Mouse (Mus musculus): Measurements from ENCODE around the gene Lrrc74b. TPM values are rescaled to one million over a fixed set of nuclear protein-coding genes. Genes with fewer than 3 reads are reported as not detected.

The Lrrc74b gene
- polyA plus RNA-seq, 1 experiment from 2014 or later = 0.29 TPM

GRCm38 (mm10) chr16:17532676-17533329, 28.2 kb downstream of the Lrrc74b start:
- H3K27ac ChIP-seq = no peak overlapping the region
- ATAC-seq = no peak
- H3K4me1 ChIP-seq (replicated peaks) = peaks cover 17% of the 10 kb centered on the region

DNA sequence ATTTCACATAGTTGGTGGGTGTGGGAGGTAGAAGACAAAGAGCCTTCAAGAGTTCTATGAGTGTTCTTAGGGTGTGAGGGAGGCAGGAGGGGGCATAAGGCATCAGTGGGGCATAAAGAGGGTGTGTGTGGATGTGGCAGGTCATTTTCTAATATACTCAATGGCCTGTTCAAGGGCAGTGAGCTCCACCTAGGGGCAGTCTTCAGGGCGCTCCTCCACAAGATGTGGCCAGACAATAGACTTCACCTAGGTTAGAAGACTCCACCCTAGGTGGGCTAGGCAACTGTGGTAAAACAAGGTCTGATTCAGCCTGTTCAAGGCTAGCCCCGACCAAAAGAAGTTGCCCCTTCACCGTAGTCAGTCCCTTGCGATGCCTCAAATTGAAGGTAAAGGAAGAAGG, 28.8 kb downstream of the Lrrc74b start:
- Histone ChIP-seq H3K4me1 (replicated peaks) (peaks cover 17% of the 10 kb centered on the region), H3K4me3 (replicated peaks) (no peak overlapping the region; the same call in 1 of the 2 replicates), H3K4me2 (replicated peaks) (no peak overlapping the region), H3K27me3 (replicated peaks) (no peaks in the 10 kb centered on the region), H3K9ac (no peak overlapping the region), H3K27ac (no peak overlapping the region), H3K9me3 (no peaks in the 10 kb centered on the region), H3K36me3 (peaks cover 14% of the 10 kb centered on the region)
- WGBS = 62% methylated on average over 4 of the region's 4 CpGs
- no peak for ATAC-seq

More at GRCm38 (mm10) chr16:17532676-17533329, 28.2 kb downstream of the Lrrc74b start:
- Histone ChIP-seq H3K9ac (no peak overlapping the region), H3K4me3 (replicated peaks) (no peak overlapping the region), H3K4me2 (replicated peaks) (no peak overlapping the region), H3K9me3 (no peaks in the 10 kb centered on the region), H3K27me3 (replicated peaks) (no peaks in the 10 kb centered on the region), H3K36me3 (peaks cover 10% of the 10 kb centered on the region)
- WGBS = 70% methylated on average over 14 of the region's 14 CpGs

GRCm38 (mm10) chr16:17530640-17531288, 30.3 kb downstream of the Lrrc74b start, which contains the start of gene Thap7:
Gene Thap7, minus strand, starts transcription at chr16:17531136.
- Histone ChIP-seq H3K27ac (peak within 1 kb of the TSS; percentile 98), H3K4me1 (replicated peaks) (peaks cover 17% of the 10 kb centered on the region), H3K4me3 (replicated peaks) (peak within 1 kb of the TSS; percentile 70), H3K9ac (peak within 1 kb of the TSS; percentile 81), H3K36me3 (peaks cover 26% of the 10 kb centered on the region), H3K27me3 (replicated peaks) (no peaks in the 10 kb centered on the region), H3K9me3 (no peaks in the 10 kb centered on the region), H3K4me2 (replicated peaks) (peak within 1 kb of the TSS; percentile 77)
- peak; percentile 97 for ATAC-seq
- WGBS = under 1% methylated on average over 67 of the region's 67 CpGs

DNA sequence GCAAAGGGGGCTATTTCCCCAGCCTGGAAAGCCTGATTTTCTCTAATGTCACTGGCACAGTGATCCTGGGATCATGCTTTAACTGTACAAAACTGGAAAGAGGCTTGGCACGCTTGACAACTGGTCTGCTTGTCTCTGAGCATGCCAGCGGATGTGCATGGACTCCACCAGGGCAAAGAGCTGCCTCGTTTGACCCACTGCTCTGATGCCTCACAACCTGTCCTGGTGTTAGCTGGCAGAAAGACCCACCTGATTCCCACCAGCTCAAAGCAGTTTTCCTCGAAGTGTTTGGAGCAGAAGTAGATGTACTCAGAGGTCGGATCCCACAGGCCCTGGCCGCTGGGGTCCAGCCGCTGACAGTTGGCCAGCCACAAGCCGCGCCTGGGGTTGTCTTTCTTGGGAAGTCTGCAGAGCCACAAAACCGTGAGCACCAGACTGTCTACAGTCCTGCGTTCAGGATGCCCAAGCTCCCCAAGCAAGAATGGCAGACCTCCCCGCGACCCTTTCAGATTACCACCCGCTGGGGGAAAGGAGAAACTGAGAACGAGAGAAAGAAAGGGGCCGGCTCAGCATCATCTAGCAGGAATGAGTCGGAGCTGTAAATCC, 31.0 kb downstream of the Lrrc74b start:
- Histone ChIP-seq H3K27me3 (replicated peaks) (no peaks in the 10 kb centered on the region), H3K36me3 (peaks cover 33% of the 10 kb centered on the region), H3K4me3 (replicated peaks) (peak overlapping the region; percentile 70), H3K4me1 (replicated peaks) (peaks cover 17% of the 10 kb centered on the region), H3K27ac (peak overlapping the region; percentile 98), H3K9me3 (no peaks in the 10 kb centered on the region), H3K4me2 (replicated peaks) (peak overlapping the region; percentile 77), H3K9ac (peak overlapping the region; percentile 81)
- 11% methylated on average over 17 of the region's 17 CpGs for WGBS
- peak; percentile 2; the same call in 1 of the 2 replicates for ATAC-seq

DNA sequence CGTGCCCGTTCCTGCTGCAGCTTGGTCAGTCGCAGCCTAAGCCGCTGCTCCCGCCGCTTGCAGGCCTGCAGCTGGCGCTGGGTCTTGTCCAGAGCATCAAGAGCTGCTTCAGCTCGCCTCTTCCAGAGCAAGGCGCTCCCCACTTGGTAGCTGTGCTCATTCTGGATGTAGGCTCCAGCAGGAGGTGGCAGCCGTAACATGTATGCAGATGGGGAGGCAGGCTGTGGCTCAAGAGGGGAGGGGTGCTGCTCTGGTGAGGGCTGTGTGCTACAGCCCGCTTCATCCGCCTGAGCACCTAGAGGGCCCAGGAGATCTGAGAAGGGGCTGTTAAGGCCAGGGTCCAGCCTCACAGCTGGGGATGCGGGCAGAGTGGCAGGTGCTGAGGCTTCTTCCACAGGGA, 32.8 kb downstream of the Lrrc74b start:
- no peaks in the 10 kb centered on the region for H3K27me3 ChIP-seq (replicated peaks)
- no peak overlapping the region for H3K27ac ChIP-seq
- H3K9me3 ChIP-seq = no peaks in the 10 kb centered on the region
- no peak overlapping the region for H3K9ac ChIP-seq
- 91% methylated on average over 13 of the region's 13 CpGs for WGBS
- no peak overlapping the region for H3K4me3 ChIP-seq (replicated peaks)
- peaks cover 45% of the 10 kb centered on the region for H3K36me3 ChIP-seq
- no peak overlapping the region for H3K4me2 ChIP-seq (replicated peaks)
- ATAC-seq = no peak
- peaks cover 17% of the 10 kb centered on the region for H3K4me1 ChIP-seq (replicated peaks)

DNA sequence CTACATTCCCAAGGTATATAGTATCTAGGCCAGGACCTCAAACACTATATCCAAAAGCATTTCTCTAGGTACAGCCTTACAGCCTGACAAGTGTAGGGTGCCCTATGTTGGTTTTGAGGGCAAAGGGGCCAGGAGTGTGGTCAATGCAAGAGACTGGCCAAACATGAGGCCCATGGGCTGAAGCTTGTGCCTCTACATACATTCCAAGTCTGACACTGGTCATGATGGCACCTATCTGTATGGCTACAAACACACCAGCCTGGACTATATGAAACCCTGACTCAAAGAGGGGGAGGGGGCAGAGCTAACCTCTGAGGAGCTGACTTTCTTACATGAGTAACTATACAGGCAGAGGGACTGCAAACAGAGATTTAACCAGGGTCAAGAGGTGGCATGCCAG, 33.4 kb downstream of the Lrrc74b start:
- H3K4me3 ChIP-seq (replicated peaks) = no peak overlapping the region
- H3K27ac ChIP-seq = no peak overlapping the region
- no peak for ATAC-seq
- H3K9me3 ChIP-seq = no peaks in the 10 kb centered on the region
- peaks cover 52% of the 10 kb centered on the region for H3K36me3 ChIP-seq
- no peak overlapping the region for H3K9ac ChIP-seq
- H3K27me3 ChIP-seq (replicated peaks) = no peaks in the 10 kb centered on the region
- H3K4me2 ChIP-seq (replicated peaks) = no peak overlapping the region
- H3K4me1 ChIP-seq (replicated peaks) = peaks cover 17% of the 10 kb centered on the region

DNA sequence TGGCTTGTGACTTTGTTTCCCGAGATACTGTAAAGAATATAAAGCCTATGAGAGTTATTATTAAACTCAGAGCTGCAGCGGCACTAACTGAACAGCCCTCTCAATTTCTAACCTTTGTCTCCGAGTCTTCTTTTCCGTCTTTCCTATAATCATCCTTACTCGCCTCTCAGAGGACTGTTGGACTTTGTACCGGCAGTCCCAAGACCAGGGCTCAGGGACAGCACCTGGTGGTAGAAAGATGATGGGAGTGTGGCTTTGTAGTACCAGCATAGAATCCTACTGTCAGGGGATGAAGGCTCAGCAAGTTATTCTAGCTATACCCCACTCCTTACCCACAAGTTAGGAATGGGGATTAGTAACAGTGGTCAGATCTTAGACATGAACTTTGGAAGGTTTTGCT, 34.8 kb downstream of the Lrrc74b start:
- Histone ChIP-seq H3K27ac (0 out of 2 replicates have a peak overlapping the region, but pooled peaks have one; percentile 40), H3K4me1 (replicated peaks) (peaks cover 11% of the 10 kb centered on the region), H3K4me2 (replicated peaks) (no peak overlapping the region), H3K9me3 (no peaks in the 10 kb centered on the region), H3K36me3 (peaks cover 63% of the 10 kb centered on the region), H3K9ac (no peak overlapping the region), H3K27me3 (replicated peaks) (no peaks in the 10 kb centered on the region), H3K4me3 (replicated peaks) (no peak overlapping the region)
- 70% methylated on average over 6 of the region's 6 CpGs for WGBS
- ATAC-seq = peak; percentile 16; the same call in 1 of the 2 replicates

DNA sequence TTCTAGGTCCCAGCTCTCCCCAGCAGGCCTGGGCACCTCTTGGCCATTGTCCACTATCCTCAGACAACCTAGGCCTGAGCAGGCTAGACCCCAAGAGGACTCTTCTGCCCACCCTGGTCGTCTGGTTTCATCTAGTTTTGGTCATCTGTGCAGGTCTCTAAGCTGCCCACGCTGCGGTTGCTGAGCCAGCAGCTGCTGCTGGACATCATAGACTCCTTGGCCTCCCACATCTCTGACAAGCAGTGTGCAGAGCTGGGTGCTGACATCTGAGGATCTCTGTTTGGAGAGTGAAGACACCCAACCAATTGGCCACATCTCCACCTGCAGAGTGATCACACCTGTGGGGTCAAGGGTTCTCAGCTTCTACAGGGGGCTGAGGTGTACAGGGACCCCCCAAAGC, 35.5 kb downstream of the Lrrc74b start:
- no peak overlapping the region for H3K9ac ChIP-seq
- no peaks in the 10 kb centered on the region for H3K27me3 ChIP-seq (replicated peaks)
- no peak overlapping the region for H3K4me3 ChIP-seq (replicated peaks)
- no peaks in the 10 kb centered on the region for H3K9me3 ChIP-seq
- H3K36me3 ChIP-seq = peaks cover 69% of the 10 kb centered on the region
- WGBS = 81% methylated on average over 3 of the region's 3 CpGs
- H3K27ac ChIP-seq = peak overlapping the region; percentile 40; the same call in 1 of the 2 replicates
- no peak overlapping the region for H3K4me2 ChIP-seq (replicated peaks)
- peaks cover 11% of the 10 kb centered on the region for H3K4me1 ChIP-seq (replicated peaks)
- no peak for ATAC-seq

DNA sequence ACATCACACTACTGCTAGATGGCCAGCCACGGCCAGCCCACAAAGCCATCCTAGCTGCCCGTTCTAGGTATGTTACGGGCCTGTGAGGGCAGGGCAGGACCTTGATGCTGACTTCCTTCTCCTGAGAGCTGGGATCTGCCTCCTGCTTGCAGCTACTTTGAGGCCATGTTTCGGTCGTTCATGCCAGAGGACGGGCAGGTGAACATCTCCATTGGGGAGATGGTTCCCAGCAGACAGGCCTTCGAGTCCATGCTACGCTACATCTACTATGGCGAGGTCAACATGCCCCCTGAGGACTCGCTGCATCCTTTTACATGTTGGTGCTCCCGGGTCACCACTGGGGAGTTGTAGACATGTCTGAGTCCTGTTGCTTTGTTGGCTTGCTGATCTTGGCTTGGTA, 36.9 kb downstream of the Lrrc74b start:
- ATAC-seq = no peak
- Histone ChIP-seq H3K27ac (no peak overlapping the region), H3K9me3 (no peaks in the 10 kb centered on the region), H3K4me2 (replicated peaks) (no peak overlapping the region), H3K4me1 (replicated peaks) (peaks cover 4% of the 10 kb centered on the region; the same call in 1 of the 2 replicates), H3K36me3 (peaks cover 80% of the 10 kb centered on the region), H3K9ac (no peak overlapping the region), H3K4me3 (replicated peaks) (no peak overlapping the region), H3K27me3 (replicated peaks) (no peaks in the 10 kb centered on the region)
- 94% methylated on average over 11 of the region's 11 CpGs for WGBS

GRCm38 (mm10) chr16:17518910-17519309, 42.1 kb downstream of the Lrrc74b start:
- Histone ChIP-seq H3K9me3 (no peaks in the 10 kb centered on the region), H3K36me3 (peaks cover 50% of the 10 kb centered on the region), H3K27me3 (replicated peaks) (no peaks in the 10 kb centered on the region), H3K4me3 (replicated peaks) (no peak overlapping the region), H3K27ac (no peak overlapping the region), H3K9ac (no peak overlapping the region), H3K4me2 (replicated peaks) (no peak overlapping the region), H3K4me1 (replicated peaks) (no peaks in the 10 kb centered on the region)
- 91% methylated on average over 2 of the region's 2 CpGs for WGBS
- no peak for ATAC-seq

GRCm38 (mm10) chr16:17511431-17511830, 49.6 kb downstream of the Lrrc74b start:
- Histone ChIP-seq H3K4me1 (replicated peaks) (peaks cover 12% of the 10 kb centered on the region), H3K9me3 (no peaks in the 10 kb centered on the region), H3K36me3 (peaks cover 23% of the 10 kb centered on the region), H3K27ac (no peak overlapping the region), H3K27me3 (replicated peaks) (no peaks in the 10 kb centered on the region), H3K4me2 (replicated peaks) (no peak overlapping the region), H3K9ac (no peak overlapping the region), H3K4me3 (replicated peaks) (no peak overlapping the region)
- WGBS = 93% methylated on average over 4 of the region's 4 CpGs
- no peak for ATAC-seq

DNA sequence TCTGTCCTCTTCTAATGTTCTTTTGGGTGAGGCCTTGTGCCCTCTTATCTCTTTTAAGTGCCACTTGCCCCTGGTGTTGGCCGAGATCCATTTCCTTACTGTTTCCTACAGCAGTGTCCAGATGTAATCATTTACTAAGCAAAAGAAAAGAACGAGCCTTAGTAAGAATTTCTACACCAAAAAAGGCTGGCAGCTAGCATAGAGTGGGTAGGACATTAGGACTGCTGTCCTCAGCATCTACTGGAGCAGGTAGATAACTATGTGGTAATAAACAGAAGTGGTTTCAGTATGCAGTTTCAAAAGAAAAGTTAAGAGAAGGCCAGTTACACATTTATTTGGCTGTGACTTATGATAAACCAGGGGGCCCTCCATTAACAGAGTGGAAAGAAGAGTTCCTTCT, 50.4 kb downstream of the Lrrc74b start:
- H3K4me2 ChIP-seq (replicated peaks) = peak overlapping the region; percentile 64
- no peaks in the 10 kb centered on the region for H3K9me3 ChIP-seq
- no peaks in the 10 kb centered on the region for H3K27me3 ChIP-seq (replicated peaks)
- no peak overlapping the region for H3K4me3 ChIP-seq (replicated peaks)
- H3K36me3 ChIP-seq = peaks cover 19% of the 10 kb centered on the region
- ATAC-seq = no peak
- no peak overlapping the region for H3K9ac ChIP-seq
- H3K4me1 ChIP-seq (replicated peaks) = peaks cover 12% of the 10 kb centered on the region
- 47% methylated on average over 2 of the region's 2 CpGs for whole genome bisulfite sequencing
- H3K27ac ChIP-seq = peak overlapping the region; percentile 25; the same call in 1 of the 2 replicates
